Mouse (Mus musculus) midbrain, embryonic 13.5 days (tissue): ENCODE measurements around the gene Gal3st2c. TPM values are rescaled to one million over a fixed set of nuclear protein-coding genes. Genes with fewer than 3 reads are reported as not detected.
"Not testable (repeated sequence)": the region's sequence is repeated elsewhere in the genome, so short reads cannot be mapped to it uniquely, and the experiment has no call there.

ENCODE experiments used
- ATAC-seq: fragments of 200-750 bp; cut with Nextera tagmentation; 2 replicates; pipeline ENCODE4 v1.8.0; 2017; ENCODE audit warnings: mild to moderate bottlenecking, moderate TSS enrichment, moderate library complexity
- H3K27ac ChIP-seq: fragments of 300-500 bp; sonication (generic); 2 replicates; pipeline ENCODE4 v1.5.1; 2015; ENCODE audit warnings: inconsistent platforms, mild to moderate bottlenecking, moderate library complexity
- H3K27me3 ChIP-seq: fragments of 300-500 bp; sonication (generic); 2 replicates; pipeline ENCODE4 v1.6.1; 2015; ENCODE audit warnings: mild to moderate bottlenecking, inconsistent platforms
- H3K36me3 ChIP-seq: fragments of 300-500 bp; sonication (generic); 2 replicates; pipeline ENCODE4 v1.6.1; 2015; ENCODE audit warnings: mild to moderate bottlenecking, inconsistent platforms
- H3K4me1 ChIP-seq: fragments of 300-500 bp; sonication (generic); replicated peaks from 2 replicates; pipeline ENCODE4 v1.6.1; 2015; ENCODE audit warnings: inconsistent platforms
- H3K4me2 ChIP-seq: fragments of 300-500 bp; sonication (generic); replicated peaks from 2 replicates; pipeline ENCODE4 v1.6.1; 2015; ENCODE audit warnings: moderate library complexity, mild to moderate bottlenecking, inconsistent platforms
- H3K4me3 ChIP-seq: fragments of 300-500 bp; sonication (generic); replicated peaks from 2 replicates; pipeline ENCODE4 v1.5.1; 2015; ENCODE audit warnings: mild to moderate bottlenecking, inconsistent platforms
- H3K9ac ChIP-seq: fragments of 300-500 bp; sonication (generic); replicated peaks from 2 replicates; pipeline ENCODE4 v1.6.1; 2015; ENCODE audit warnings: mild to moderate bottlenecking, inconsistent platforms
- H3K9me3 ChIP-seq: fragments of 300-500 bp; sonication (generic); 2 replicates; pipeline ENCODE4 v1.6.1; 2016; ENCODE audit warnings: mild to moderate bottlenecking, inconsistent platforms
- WGBS: fragments of 180-500 bp; shearing (Covaris S2); methylation state at CpG from one replicate; pipeline ENCODE4 v1.1.7; 2015; 5-methylcytosine and 5-hydroxymethylcytosine counted together
- polyA plus RNA-seq: library from polyadenylated mRNA; unstranded; fragments of >200 nt; fragmentation: Nextera tagmentation; extraction: Ambion mirVana; gene quantifications from 2 replicates; pipeline ENCODE4 v1.2.1, GENCODE M21; 2015

Gal3st2c gene
- polyA plus RNA-seq, 1 experiment from 2014 or later, result not detected

DNA sequence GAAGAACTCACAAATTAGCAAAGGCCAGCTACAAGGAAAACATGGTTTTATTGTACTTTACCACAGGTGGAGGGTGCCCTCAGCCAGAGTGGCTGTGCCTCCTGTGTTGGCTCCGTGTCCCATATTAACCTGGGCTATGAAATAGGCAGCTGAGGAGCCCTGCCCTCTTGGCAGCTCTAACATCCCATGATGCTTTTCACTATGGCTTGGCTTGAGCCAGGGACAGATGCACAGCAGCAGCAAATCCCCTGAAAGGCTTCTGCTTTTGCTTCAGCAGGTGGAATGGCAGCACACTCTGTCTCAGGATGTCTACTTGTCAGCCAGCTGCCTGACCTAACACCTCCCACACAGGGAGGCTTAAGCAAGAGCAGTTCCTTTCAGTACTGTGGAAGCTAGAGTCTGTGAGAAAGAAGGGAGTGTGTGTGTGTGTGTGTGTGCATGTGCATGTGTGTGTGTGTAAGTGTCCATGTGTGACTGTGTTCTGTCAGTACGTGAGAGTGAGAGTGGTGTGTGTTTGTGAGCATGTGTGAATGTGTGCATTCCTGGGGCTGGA is 15.7 kb downstream of the Gal3st2c start:
- not testable (repeated sequence) for H3K4me1 ChIP-seq, ATAC-seq, H3K4me2 ChIP-seq, H3K36me3 ChIP-seq, H3K9ac ChIP-seq, H3K27ac ChIP-seq, H3K4me3 ChIP-seq, H3K9me3 ChIP-seq, H3K27me3 ChIP-seq
- 78% methylated on average over 2 of the region's 2 CpGs for WGBS

DNA sequence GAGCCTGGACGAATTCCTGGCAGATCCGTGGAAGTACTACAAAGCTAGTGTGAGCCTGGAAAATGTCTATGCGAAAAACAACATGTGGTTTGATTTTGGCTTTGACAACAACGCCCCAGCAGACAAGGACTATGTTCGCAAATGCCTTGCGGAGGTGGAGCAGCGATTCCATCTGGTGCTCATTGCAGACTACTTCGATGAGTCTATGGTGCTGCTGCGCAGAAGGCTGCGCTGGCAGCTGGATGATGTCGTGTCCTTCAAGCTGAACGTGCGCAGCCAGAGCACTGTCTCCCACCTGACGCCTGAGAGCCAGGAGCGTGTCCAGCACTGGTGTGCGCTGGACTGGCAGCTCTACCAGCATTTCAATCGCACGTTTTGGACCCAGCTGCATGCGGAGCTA is 18.5 kb downstream of the Gal3st2c start:
- not testable (repeated sequence) for ATAC-seq, H3K27me3 ChIP-seq, H3K27ac ChIP-seq, H3K9ac ChIP-seq, H3K4me2 ChIP-seq, H3K4me3 ChIP-seq, H3K9me3 ChIP-seq, H3K36me3 ChIP-seq, H3K4me1 ChIP-seq
- WGBS, result 96% methylated on average over 16 of the region's 19 CpGs

GRCm38 (mm10) chr1:94011643-94012042 is 21.3 kb downstream of the Gal3st2c start:
- ATAC-seq, result no peak
- H3K27ac ChIP-seq, result no peak overlapping the region
- H3K4me2 ChIP-seq, result no peak overlapping the region
- H3K27me3 ChIP-seq, result no peaks in the 10 kb centered on the region
- no peaks in the 10 kb centered on the region for H3K36me3 ChIP-seq
- H3K4me3 ChIP-seq, result no peak overlapping the region
- no peaks in the 10 kb centered on the region for H3K4me1 ChIP-seq
- no peaks in the 10 kb centered on the region for H3K9me3 ChIP-seq
- H3K9ac ChIP-seq, result no peak overlapping the region
- 72% methylated on average over 3 of the region's 3 CpGs for WGBS

DNA sequence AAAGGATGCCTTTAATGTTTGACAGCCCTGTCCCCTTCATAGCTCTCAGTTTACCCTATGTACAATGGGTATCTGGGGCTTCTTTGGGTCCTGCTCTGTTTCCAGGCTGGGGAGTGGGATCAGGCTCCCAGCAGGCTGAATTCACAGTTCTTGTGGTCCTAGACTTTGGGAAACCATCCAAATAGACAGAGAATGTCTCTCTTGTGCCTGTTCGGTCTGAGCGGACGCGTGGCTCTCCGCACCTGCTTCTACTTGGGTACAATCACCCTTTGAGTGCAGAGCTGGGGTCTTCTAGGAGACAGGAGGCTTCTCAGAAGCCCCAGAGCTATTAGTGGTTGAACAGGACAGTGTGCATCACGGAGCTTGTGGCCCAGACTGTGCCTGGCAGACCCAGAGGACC is 29.8 kb downstream of the Gal3st2c start, which contains the start of gene Neu4:
Neu4 (plus strand) TSS at position 301 of the 400 bp plus-strand sequence.
- Histone ChIP-seq H3K9me3 (no peaks in the 10 kb centered on the region), H3K27me3 (no peaks in the 10 kb centered on the region), H3K36me3 (no peaks in the 10 kb centered on the region), H3K27ac (no peak within 1 kb of the TSS), H3K4me2 (no peak within 1 kb of the TSS), H3K9ac (no peak within 1 kb of the TSS), H3K4me1 (no peaks in the 10 kb centered on the region), H3K4me3 (no peak within 1 kb of the TSS)
- WGBS, result 89% methylated on average over 6 of the region's 6 CpGs
- ATAC-seq, result no peak

DNA sequence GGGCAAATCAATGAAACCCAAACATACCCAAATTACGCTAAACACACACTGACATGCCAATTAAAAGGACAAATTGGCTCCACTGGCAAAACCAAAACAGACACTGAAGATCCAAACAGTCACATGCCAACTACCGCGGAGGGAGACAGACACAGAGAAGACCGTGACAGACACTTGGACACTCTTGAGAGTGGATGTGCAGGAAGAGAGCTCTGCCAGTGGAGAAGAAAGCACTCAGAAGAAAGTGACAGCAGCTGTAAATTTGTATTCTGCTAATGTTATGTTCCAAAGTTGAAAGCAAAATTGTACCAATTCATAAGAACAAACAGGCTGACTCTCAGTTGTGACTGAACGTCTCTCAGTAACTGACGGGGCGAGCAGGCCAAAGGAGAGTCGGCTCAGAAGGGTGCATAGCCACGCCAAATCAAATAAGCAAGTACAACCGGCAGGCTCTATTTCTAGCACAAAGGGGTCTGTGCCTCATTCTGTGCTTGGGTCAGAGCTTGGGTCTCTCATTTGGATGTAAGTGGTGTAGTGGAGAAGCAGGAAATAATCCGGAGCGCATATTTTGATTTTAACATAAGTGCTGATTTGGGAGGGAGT is 37.3 kb downstream of the Gal3st2c start:
- Histone ChIP-seq H3K27me3 (no peaks in the 10 kb centered on the region), H3K4me3 (no peak overlapping the region), H3K36me3 (no peaks in the 10 kb centered on the region), H3K4me2 (no peak overlapping the region), H3K9ac (no peak overlapping the region), H3K4me1 (no peaks in the 10 kb centered on the region), H3K9me3 (no peaks in the 10 kb centered on the region), H3K27ac (no peak overlapping the region)
- ATAC-seq, result no peak
- 82% methylated on average over 12 of the region's 12 CpGs for WGBS

DNA sequence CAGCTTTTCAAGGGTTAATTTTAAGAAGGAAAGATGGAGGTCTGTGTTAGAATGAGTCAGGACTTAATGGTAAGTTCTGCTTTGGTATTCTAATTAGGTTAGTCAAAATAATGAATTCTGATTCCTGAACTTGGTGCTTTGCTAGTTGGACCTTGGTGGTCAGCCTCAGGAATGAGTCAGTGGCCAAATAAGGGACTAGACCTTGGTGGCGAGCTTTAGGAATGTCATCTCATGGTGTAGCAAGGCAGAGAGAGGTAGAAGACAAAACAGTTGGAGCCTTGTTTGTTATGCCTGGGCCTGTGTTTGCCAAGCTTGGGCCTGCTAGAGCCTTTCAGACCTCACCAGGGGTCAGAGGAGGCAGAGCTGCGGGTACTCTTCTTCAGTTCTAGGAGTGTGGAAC is 38.4 kb downstream of the Gal3st2c start:
- Histone ChIP-seq H3K4me2 (no peak overlapping the region), H3K9ac (no peak overlapping the region), H3K27ac (no peak overlapping the region), H3K27me3 (no peaks in the 10 kb centered on the region), H3K4me1 (no peaks in the 10 kb centered on the region), H3K36me3 (no peaks in the 10 kb centered on the region), H3K4me3 (no peak overlapping the region), H3K9me3 (no peaks in the 10 kb centered on the region)
- no peak for ATAC-seq
- WGBS, result 88% methylated on average over 2 of the region's 2 CpGs

DNA sequence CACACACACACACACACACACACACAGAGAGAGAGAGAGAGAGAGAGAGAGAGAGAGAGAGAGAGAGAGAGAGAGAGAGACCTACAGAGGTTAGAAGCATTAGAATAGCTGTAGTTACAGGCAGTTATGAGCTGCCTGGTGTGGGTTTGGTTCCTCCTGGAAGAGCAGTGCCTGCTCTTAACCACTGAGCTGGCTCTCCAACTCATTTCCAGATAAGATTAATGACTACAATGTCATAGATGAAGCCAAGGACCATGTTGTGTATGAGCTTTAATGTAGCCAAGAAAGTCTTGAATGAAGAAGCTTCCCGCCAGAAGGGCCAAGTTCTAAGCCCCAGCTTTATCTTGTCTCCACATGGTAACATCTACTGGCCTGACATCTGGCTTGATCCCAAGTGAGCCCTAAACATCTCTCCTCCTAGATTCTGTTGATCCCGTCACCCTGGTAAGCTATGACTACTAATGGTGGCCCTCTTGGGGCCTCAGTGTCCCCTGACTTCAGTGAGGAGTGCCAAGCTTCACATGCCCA is 42.8 kb downstream of the Gal3st2c start:
- H3K4me1 ChIP-seq, result peaks cover 6% of the 10 kb centered on the region

GRCm38 (mm10) chr1:94034984-94035743 is 44.9 kb downstream of the Gal3st2c start:
- Histone ChIP-seq H3K27me3 (no peaks in the 10 kb centered on the region), H3K4me3 (peak overlapping the region; percentile 38), H3K27ac (peak overlapping the region; percentile 78), H3K4me1 (peaks cover 6% of the 10 kb centered on the region), H3K4me2 (peak overlapping the region; percentile 60), H3K9ac (peak overlapping the region; percentile 61), H3K9me3 (no peaks in the 10 kb centered on the region), H3K36me3 (no peaks in the 10 kb centered on the region)
- WGBS, result under 1% methylated on average over 25 of the region's 25 CpGs
- ATAC-seq, result peak; percentile 95

More for the DNA sequence above, 42.8 kb downstream of the Gal3st2c start:
- Histone ChIP-seq H3K4me3 (no peak overlapping the region), H3K36me3 (no peaks in the 10 kb centered on the region), H3K27ac (no peak overlapping the region), H3K9ac (no peak overlapping the region), H3K9me3 (no peaks in the 10 kb centered on the region), H3K27me3 (no peaks in the 10 kb centered on the region), H3K4me2 (no peak overlapping the region)
- no peak for ATAC-seq
- 90% methylated on average over 2 of the region's 2 CpGs for WGBS

DNA sequence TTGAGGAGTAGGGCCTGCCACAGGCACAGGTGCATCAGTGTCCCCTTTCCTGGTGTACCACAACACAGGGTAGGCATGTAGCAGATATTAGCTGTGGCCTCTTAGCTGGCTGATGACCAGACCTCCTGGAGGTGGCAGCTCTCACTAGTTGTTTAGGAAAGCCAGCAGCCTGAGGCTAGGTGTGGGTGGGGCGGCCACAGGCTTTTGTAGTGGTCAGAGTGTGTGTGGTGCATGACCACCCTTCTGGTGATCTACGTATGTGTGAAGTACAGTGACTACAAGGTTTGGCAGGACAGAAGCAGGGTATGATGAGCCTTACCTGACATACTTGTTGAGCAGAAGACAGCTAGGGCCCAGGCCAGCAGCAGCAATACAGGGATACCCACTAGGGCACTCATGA is 50.1 kb downstream of the Gal3st2c start:
- Histone ChIP-seq H3K9ac (no peak overlapping the region), H3K36me3 (no peaks in the 10 kb centered on the region), H3K9me3 (no peaks in the 10 kb centered on the region), H3K4me1 (peaks cover 6% of the 10 kb centered on the region), H3K27me3 (no peaks in the 10 kb centered on the region), H3K4me2 (no peak overlapping the region), H3K27ac (no peak overlapping the region), H3K4me3 (no peak overlapping the region)
- ATAC-seq, result no peak
- 92% methylated on average over 2 of the region's 2 CpGs for WGBS

DNA sequence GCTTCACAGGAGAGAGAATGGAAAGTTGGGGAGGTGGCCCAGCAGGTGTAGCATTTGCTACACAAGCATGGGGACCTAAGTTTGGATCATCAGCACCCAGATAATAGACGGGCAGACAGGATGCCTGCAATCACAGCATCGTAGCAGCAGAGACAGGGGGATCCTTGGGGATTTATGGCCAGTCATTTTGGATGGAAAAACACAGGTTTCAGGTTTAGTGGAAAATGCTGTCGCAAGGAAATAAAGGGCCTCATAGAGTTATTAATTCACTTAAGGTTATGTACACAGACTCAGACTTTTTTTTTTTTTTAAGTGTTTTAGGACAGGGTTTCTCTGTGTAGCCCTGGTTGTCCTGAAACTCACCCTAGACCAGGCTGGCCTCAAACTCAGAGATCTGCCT is 55.2 kb downstream of the Gal3st2c start:
- no peak overlapping the region for H3K4me3 ChIP-seq
- no peaks in the 10 kb centered on the region for H3K9me3 ChIP-seq
- no peak overlapping the region for H3K27ac ChIP-seq
- no peak overlapping the region for H3K9ac ChIP-seq
- no peak overlapping the region for H3K4me2 ChIP-seq
- no peaks in the 10 kb centered on the region for H3K27me3 ChIP-seq
- ATAC-seq, result no peak
- no peaks in the 10 kb centered on the region for H3K36me3 ChIP-seq
- no peaks in the 10 kb centered on the region for H3K4me1 ChIP-seq
- WGBS, result 84% methylated on average over 3 of the region's 3 CpGs

- no peak overlapping the region for H3K4me3 ChIP-seq
- no peaks in the 10 kb centered on the region for H3K4me1 ChIP-seq
Observed at GRCm38 (mm10) chr1:94046544-94046943, 56.2 kb downstream of the Gal3st2c start.

DNA sequence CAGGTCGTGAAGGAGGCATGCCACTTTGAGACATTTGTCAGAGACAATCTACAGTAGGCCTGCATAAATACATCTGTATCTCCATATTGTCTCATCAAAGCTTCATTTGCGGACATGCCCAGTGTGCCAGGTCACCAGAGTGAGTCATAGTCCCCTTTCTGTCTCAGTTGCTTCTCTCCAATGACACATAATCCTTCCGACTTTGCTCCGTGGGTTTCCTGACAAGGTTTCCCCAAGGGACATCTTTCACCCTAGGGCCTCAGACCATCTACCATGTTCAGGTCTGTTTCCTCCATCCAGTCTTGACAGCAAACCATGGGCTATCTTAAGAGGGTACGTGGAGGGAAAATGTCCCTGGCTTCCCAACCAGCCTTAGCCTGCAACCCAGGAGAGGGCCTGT is 60.8 kb downstream of the Gal3st2c start:
- H3K9ac ChIP-seq, result no peak overlapping the region

More at GRCm38 (mm10) chr1:94046544-94046943, 56.2 kb downstream of the Gal3st2c start:
- H3K27ac ChIP-seq, result no peak overlapping the region
- WGBS, result 80% methylated on average over 4 of the region's 4 CpGs
- no peak for ATAC-seq
- H3K9ac ChIP-seq, result no peak overlapping the region
- H3K9me3 ChIP-seq, result no peaks in the 10 kb centered on the region
- H3K27me3 ChIP-seq, result no peaks in the 10 kb centered on the region
- H3K36me3 ChIP-seq, result no peaks in the 10 kb centered on the region
- H3K4me2 ChIP-seq, result no peak overlapping the region

More for the DNA sequence above, 60.8 kb downstream of the Gal3st2c start:
- Histone ChIP-seq H3K36me3 (no peaks in the 10 kb centered on the region), H3K27ac (no peak overlapping the region), H3K4me1 (no peaks in the 10 kb centered on the region), H3K4me2 (no peak overlapping the region), H3K27me3 (no peaks in the 10 kb centered on the region), H3K4me3 (no peak overlapping the region), H3K9me3 (no peaks in the 10 kb centered on the region)
- WGBS, result 91% methylated on average over 5 of the region's 5 CpGs
- ATAC-seq, result no peak
